Comparison of ENCODE assay signal across 21 mouse cellular contexts in genomic region chr13:58524581-58524980, GRCm38 (mm10).
A peak's percentile ranks its signal among the peaks of the same experiment; 100 is the strongest.
DNase-seq lines count a peak whose midpoint lies in the region; ATAC-seq and TF ChIP-seq lines count a peak whose summit lies in the region.
"Had no signal": no experiment of that assay in that cellular context is flagged by ENCODE, and none has a peak within 500 bp of the region (broad histone marks: within the 10 kb centered on the region; RNA-seq: fewer than 3 reads in every experiment).

No protein-coding gene starts in this region.

- H3K4me1 ChIP-seq in midbrain, embryonic 11.5 days (ENCODE audit: control insufficient read depth, insufficient read depth, low read length): no peaks in the 10 kb centered on the region
- H3K4me1 ChIP-seq in midbrain, postnatal 0 days (ENCODE audit: insufficient read depth, low read length): no peaks in the 10 kb centered on the region
- peaks cover 52% of the 10 kb centered on the region for H3K4me1 ChIP-seq in liver, embryonic 15.5 days (replicated peaks)
- peaks cover 4% of the 10 kb centered on the region for H3K4me1 ChIP-seq in heart, adult 2 months (ENCODE audit: control insufficient read depth, insufficient read depth, low read length)
- H3K4me1 ChIP-seq: forebrain, embryonic 13.5 days; midbrain, embryonic 13.5 days had no signal

- no peak; the same call in 1 of the 2 replicates for TF ChIP-seq CTCF in midbrain, postnatal 0 days (IDR thresholded peaks at IDR 0.05)
- no peak for TF ChIP-seq CTCF in gastrocnemius, adult 2 months (IDR thresholded peaks at IDR 0.05)
- no peak for TF ChIP-seq CTCF in heart, adult 2 months (IDR thresholded peaks at IDR 0.05)

- no peak overlapping the region for H3K4me3 ChIP-seq in midbrain, embryonic 11.5 days (ENCODE audit: low read depth, low read length)
- no peak overlapping the region for H3K4me3 ChIP-seq in midbrain, postnatal 0 days (ENCODE audit: low read depth, low read length)
- H3K4me3 ChIP-seq in liver, embryonic 15.5 days (replicated peaks): peak overlapping the region; percentile 48; the same call in 1 of the 2 replicates
- no peak overlapping the region for H3K4me3 ChIP-seq in gastrocnemius, adult 2 months
- no peak overlapping the region for H3K4me3 ChIP-seq in heart, adult 2 months
- H3K4me3 ChIP-seq: forebrain, embryonic 13.5 days; hindbrain, embryonic 10.5 days; limb, embryonic 13.5 days; midbrain, embryonic 13.5 days; myocyte; neural tube, embryonic 15.5 days had no signal

- intact Hi-C loops in gastrocnemius, adult 2 months (cut with DNase I): no loop called here
- intact Hi-C loops in heart, adult 2 months (cut with DNase I): no loop called here

- no peaks in the 10 kb centered on the region for H3K9me3 ChIP-seq in midbrain, embryonic 11.5 days (ENCODE audit: control insufficient read depth, low read length)
- H3K9me3 ChIP-seq in midbrain, postnatal 0 days (ENCODE audit: low read length): no peaks in the 10 kb centered on the region
- no peaks in the 10 kb centered on the region for H3K9me3 ChIP-seq in liver, embryonic 15.5 days (replicated peaks)
- H3K9me3 ChIP-seq: forebrain, embryonic 13.5 days; hindbrain, embryonic 10.5 days; limb, embryonic 13.5 days; midbrain, embryonic 13.5 days; neural tube, embryonic 15.5 days had no signal

- WGBS in midbrain, embryonic 11.5 days: 85% methylated on average over 3 of the region's 3 CpGs
- 95% methylated on average over 3 of the region's 3 CpGs for WGBS in midbrain, postnatal 0 days
- 60% methylated on average over 3 of the region's 3 CpGs for WGBS in liver, embryonic 15.5 days (ENCODE audit: insufficient replicate concordance)
- 95% methylated on average over 3 of the region's 3 CpGs for WGBS in heart, adult 2 months

- H3K36me3 ChIP-seq in midbrain, embryonic 11.5 days (ENCODE audit: control insufficient read depth, insufficient read depth, low read length): no peaks in the 10 kb centered on the region
- H3K36me3 ChIP-seq in midbrain, postnatal 0 days (ENCODE audit: insufficient read depth, low read length): no peaks in the 10 kb centered on the region
- no peaks in the 10 kb centered on the region for H3K36me3 ChIP-seq in liver, embryonic 15.5 days (replicated peaks)
- no peaks in the 10 kb centered on the region for H3K36me3 ChIP-seq in heart, adult 2 months (ENCODE audit: control insufficient read depth, insufficient read depth, low read length)
- H3K36me3 ChIP-seq: hindbrain, embryonic 10.5 days; limb, embryonic 13.5 days; midbrain, embryonic 13.5 days; neural tube, embryonic 15.5 days had no signal

- no peak for TF ChIP-seq POLR2A in heart, adult 2 months (IDR thresholded peaks at IDR 0.05; ENCODE audit: insufficient read depth, low read depth, low read length)

- no peaks in the 10 kb centered on the region for H3K79me2 ChIP-seq in heart, adult 2 months (replicated peaks; ENCODE audit: control insufficient read depth, insufficient read depth, low read length)

- peak; percentile 35 for DNase-seq in midbrain, embryonic 11.5 days (ENCODE audit: low spot score, missing footprints)
- no peak for DNase-seq in midbrain, postnatal 0 days (ENCODE audit: low spot score)
- DNase-seq in R1 (ENCODE audit: low read depth, low spot score): peak; percentile 39
- DNase-seq in gastrocnemius, adult 2 months: no peak
- DNase-seq in kidney, postnatal 10 days: no peak
- no peak for DNase-seq in heart, adult 2 months
- DNase-seq: adrenal gland, postnatal 10 days; cerebellum, adult 9-10 months; gastrocnemius, postnatal 36 days; kidney, postnatal 4 days; right cerebral cortex, postnatal 14 days; spleen, adult 18-20 months; thymus, adult 2 months had no signal

- H3K27me3 ChIP-seq in midbrain, embryonic 11.5 days (ENCODE audit: control insufficient read depth, insufficient read depth, low read length): no peaks in the 10 kb centered on the region
- H3K27me3 ChIP-seq in midbrain, postnatal 0 days (ENCODE audit: insufficient read depth, low read length): no peaks in the 10 kb centered on the region
- peaks cover 9% of the 10 kb centered on the region; the same call in 1 of the 2 replicates for H3K27me3 ChIP-seq in liver, embryonic 15.5 days
- H3K27me3 ChIP-seq in heart, adult 2 months (ENCODE audit: control insufficient read depth, insufficient read depth, low read length): peaks cover 1% of the 10 kb centered on the region; the same call in 1 of the 2 replicates

- no peak overlapping the region for H3K4me2 ChIP-seq in midbrain, embryonic 11.5 days
- no peak overlapping the region for H3K4me2 ChIP-seq in midbrain, postnatal 0 days (ENCODE audit: low read depth, low read length, poor library complexity, severe bottlenecking)
- peak overlapping the region; percentile 78 for H3K4me2 ChIP-seq in liver, embryonic 15.5 days
- H3K4me2 ChIP-seq: forebrain, embryonic 13.5 days; limb, embryonic 13.5 days; midbrain, embryonic 13.5 days; neural tube, embryonic 15.5 days had no signal

- no peak overlapping the region for H3K27ac ChIP-seq in midbrain, embryonic 11.5 days (ENCODE audit: low read depth, low read length)
- no peak overlapping the region for H3K27ac ChIP-seq in midbrain, postnatal 0 days (ENCODE audit: low read depth, low read length)
- H3K27ac ChIP-seq in liver, embryonic 15.5 days (replicated peaks): peak overlapping the region; percentile 69; the same call in 1 of the 2 replicates
- no peak overlapping the region for H3K27ac ChIP-seq in gastrocnemius, adult 2 months
- H3K27ac ChIP-seq in heart, adult 2 months: no peak overlapping the region
- H3K27ac ChIP-seq: forebrain, embryonic 13.5 days; hindbrain, embryonic 10.5 days; limb, embryonic 13.5 days; midbrain, embryonic 13.5 days; neural tube, embryonic 15.5 days had no signal

- no peak overlapping the region for H3K9ac ChIP-seq in midbrain, embryonic 11.5 days (ENCODE audit: low read length)
- H3K9ac ChIP-seq in midbrain, postnatal 0 days (replicated peaks; ENCODE audit: low read length, poor library complexity, severe bottlenecking): no peak overlapping the region
- no peak overlapping the region for H3K9ac ChIP-seq in liver, embryonic 15.5 days
- no peak overlapping the region for H3K9ac ChIP-seq in heart, adult 2 months (ENCODE audit: low read depth, low read length)
- H3K9ac ChIP-seq: forebrain, embryonic 13.5 days; limb, embryonic 13.5 days; midbrain, embryonic 13.5 days; neural tube, embryonic 15.5 days had no signal

- TF ChIP-seq EP300 in heart, adult 2 months (IDR thresholded peaks at IDR 0.05; ENCODE audit: insufficient read depth, low read depth, low read length): no peak

- ATAC-seq in midbrain, embryonic 11.5 days (ENCODE audit: low FRiP score): no peak
- ATAC-seq in midbrain, postnatal 0 days (ENCODE audit: low FRiP score): no peak
- ATAC-seq in liver, embryonic 15.5 days (ENCODE audit: insufficient read depth): no peak
- ATAC-seq: forebrain, embryonic 13.5 days; lung, postnatal 0 days; midbrain, embryonic 13.5 days had no signal

Comparison
In these comparisons a context has a peak if more than half of its experiments do, and no peak if none do; other contexts are left out.
1. DNase-seq: peak in midbrain, embryonic 11.5 days (single experiment) and R1 (single experiment); none in midbrain, postnatal 0 days (single experiment), gastrocnemius, adult 2 months (single experiment), kidney, postnatal 10 days (single experiment) and heart, adult 2 months (0 of 2).